Mouse (Mus musculus) heart, embryonic 15.5 days (tissue): ENCODE measurements around the gene Fam118b. TPM values are rescaled to one million over a fixed set of nuclear protein-coding genes. Genes with fewer than 3 reads are reported as not detected.

ENCODE experiments used
- ATAC-seq: fragments of 200-750 bp; cut with Nextera tagmentation; replicated peaks from 2 replicates; pipeline ENCODE4 v1.8.0; 2017; ENCODE audit warnings: low read depth, moderate TSS enrichment; ENCODE audit not compliant: insufficient number of reproducible peaks, insufficient read depth, low FRiP score
- H3K27ac ChIP-seq: fragments of 300-500 bp; sonication (generic); 2 replicates; pipeline ENCODE4 v1.5.1; 2015; ENCODE audit warnings: mild to moderate bottlenecking, inconsistent platforms
- H3K27me3 ChIP-seq: fragments of 300-500 bp; sonication (generic); 2 replicates; pipeline ENCODE4 v1.6.1; 2015; ENCODE audit warnings: inconsistent platforms
- H3K36me3 ChIP-seq: fragments of 300-500 bp; sonication (generic); 2 replicates; pipeline ENCODE4 v1.6.1; 2015; ENCODE audit warnings: mild to moderate bottlenecking, inconsistent platforms
- H3K4me1 ChIP-seq: fragments of 300-500 bp; sonication (generic); replicated peaks from 2 replicates; pipeline ENCODE4 v1.6.1; 2015; ENCODE audit warnings: inconsistent platforms
- H3K4me2 ChIP-seq: fragments of 300-500 bp; sonication (generic); 2 replicates; pipeline ENCODE4 v1.6.1; 2015; ENCODE audit warnings: inconsistent platforms, mild to moderate bottlenecking, moderate library complexity
- H3K4me3 ChIP-seq: fragments of 300-500 bp; sonication (generic); 2 replicates; pipeline ENCODE4 v1.5.1; 2015; ENCODE audit warnings: mild to moderate bottlenecking, inconsistent platforms
- H3K9ac ChIP-seq: fragments of 300-500 bp; sonication (generic); 2 replicates; pipeline ENCODE4 v1.6.1; 2015; ENCODE audit warnings: mild to moderate bottlenecking, inconsistent platforms
- H3K9me3 ChIP-seq: fragments of 300-500 bp; sonication (generic); replicated peaks from 2 replicates; pipeline ENCODE4 v1.6.1; 2016; ENCODE audit warnings: inconsistent platforms
- WGBS: fragments of 180-500 bp; shearing (Covaris S2); methylation state at CpG from one replicate; pipeline ENCODE4 v1.1.7; 2015; ENCODE audit warnings: mixed read lengths; 5-methylcytosine and 5-hydroxymethylcytosine counted together
- polyA plus RNA-seq: library from polyadenylated mRNA; unstranded; fragments of >200 nt; fragmentation: Nextera tagmentation; extraction: Ambion mirVana; gene quantifications from 2 replicates; pipeline ENCODE4 v1.2.1, GENCODE M21; 2015

Fam118b gene
- polyA plus RNA-seq, 1 experiment from 2014 or later, result 23.2 TPM

GRCm38 (mm10) chr9:35289992-35290391, 22.4 kb upstream of the Fam118b start:
- H3K4me2 ChIP-seq, result no peak overlapping the region
- no peaks in the 10 kb centered on the region for H3K36me3 ChIP-seq
- H3K27me3 ChIP-seq, result no peaks in the 10 kb centered on the region
- H3K4me3 ChIP-seq, result no peak overlapping the region
- H3K27ac ChIP-seq, result no peak overlapping the region
- H3K9me3 ChIP-seq, result no peaks in the 10 kb centered on the region
- H3K4me1 ChIP-seq, result peaks cover 2% of the 10 kb centered on the region
- WGBS, result 53% methylated on average over 7 of the region's 7 CpGs
- ATAC-seq, result no peak
- H3K9ac ChIP-seq, result no peak overlapping the region

- Histone ChIP-seq H3K9ac (no peak overlapping the region), H3K4me1 (peaks cover 2% of the 10 kb centered on the region), H3K27ac (no peak overlapping the region), H3K36me3 (no peaks in the 10 kb centered on the region), H3K9me3 (no peaks in the 10 kb centered on the region), H3K4me3 (no peak overlapping the region), H3K27me3 (no peaks in the 10 kb centered on the region), H3K4me2 (no peak overlapping the region)
- WGBS, result 70% methylated on average over 3 of the region's 3 CpGs
- ATAC-seq, result no peak
Observed at GRCm38 (mm10) chr9:35286351-35286750, 18.7 kb upstream of the Fam118b start.

- no peaks in the 10 kb centered on the region for H3K9me3 ChIP-seq
- WGBS, result 73% methylated on average over 4 of the region's 4 CpGs
- no peak for ATAC-seq
Observed at GRCm38 (mm10) chr9:35284351-35284750, 16.7 kb upstream of the Fam118b start.

GRCm38 (mm10) chr9:35283415-35284069, 15.9 kb upstream of the Fam118b start:
- H3K9me3 ChIP-seq, result no peaks in the 10 kb centered on the region
- no peaks in the 10 kb centered on the region for H3K27me3 ChIP-seq
- no peak overlapping the region for H3K27ac ChIP-seq
- no peak overlapping the region for H3K4me3 ChIP-seq
- peaks cover 2% of the 10 kb centered on the region; the same call in 1 of the 2 replicates for H3K4me1 ChIP-seq
- ATAC-seq, result no peak
- 76% methylated on average over 13 of the region's 13 CpGs for WGBS
- no peak overlapping the region for H3K4me2 ChIP-seq
- no peaks in the 10 kb centered on the region for H3K36me3 ChIP-seq
- no peak overlapping the region for H3K9ac ChIP-seq

More at GRCm38 (mm10) chr9:35284351-35284750, 16.7 kb upstream of the Fam118b start:
- peaks cover 2% of the 10 kb centered on the region; the same call in 1 of the 2 replicates for H3K4me1 ChIP-seq
- H3K4me2 ChIP-seq, result no peak overlapping the region
- no peak overlapping the region for H3K27ac ChIP-seq
- no peak overlapping the region for H3K9ac ChIP-seq
- no peaks in the 10 kb centered on the region for H3K27me3 ChIP-seq
- no peaks in the 10 kb centered on the region for H3K36me3 ChIP-seq
- H3K4me3 ChIP-seq, result no peak overlapping the region

GRCm38 (mm10) chr9:35282851-35283200, 15.2 kb upstream of the Fam118b start:
- Histone ChIP-seq H3K27ac (no peak overlapping the region), H3K4me2 (no peak overlapping the region), H3K4me3 (no peak overlapping the region), H3K36me3 (0 out of 2 replicates have a peak, but pooled peaks cover 1% of the 10 kb centered on the region), H3K4me1 (peaks cover under 1% of the 10 kb centered on the region; the same call in 1 of the 2 replicates), H3K9me3 (no peaks in the 10 kb centered on the region), H3K27me3 (no peaks in the 10 kb centered on the region), H3K9ac (no peak overlapping the region)
- no peak for ATAC-seq
- WGBS, result 55% methylated on average over 5 of the region's 5 CpGs

- Histone ChIP-seq H3K4me1 (no peaks in the 10 kb centered on the region; the same call in 1 of the 2 replicates), H3K4me3 (no peak overlapping the region), H3K9me3 (no peaks in the 10 kb centered on the region), H3K9ac (no peak overlapping the region), H3K27ac (no peak overlapping the region), H3K36me3 (peaks cover 7% of the 10 kb centered on the region; the same call in 1 of the 2 replicates), H3K27me3 (no peaks in the 10 kb centered on the region), H3K4me2 (no peak overlapping the region)
- no peak for ATAC-seq
- WGBS, result 16% methylated on average over 5 of the region's 5 CpGs
Observed at GRCm38 (mm10) chr9:35282006-35282850, 14.6 kb upstream of the Fam118b start.

- Histone ChIP-seq H3K4me2 (no peak overlapping the region), H3K9me3 (no peaks in the 10 kb centered on the region), H3K27ac (no peak overlapping the region), H3K4me1 (no peaks in the 10 kb centered on the region; the same call in 1 of the 2 replicates), H3K9ac (no peak overlapping the region), H3K36me3 (peaks cover 40% of the 10 kb centered on the region), H3K27me3 (no peaks in the 10 kb centered on the region), H3K4me3 (no peak overlapping the region)
- WGBS, result 82% methylated on average over 4 of the region's 4 CpGs
- ATAC-seq, result no peak
Observed at GRCm38 (mm10) chr9:35278451-35278850, 10.8 kb upstream of the Fam118b start.

GRCm38 (mm10) chr9:35277855-35278365, 10.3 kb upstream of the Fam118b start:
- Histone ChIP-seq H3K9ac (no peak overlapping the region), H3K4me1 (no peaks in the 10 kb centered on the region; the same call in 1 of the 2 replicates), H3K9me3 (no peaks in the 10 kb centered on the region), H3K4me2 (no peak overlapping the region), H3K36me3 (peaks cover 45% of the 10 kb centered on the region), H3K27ac (no peak overlapping the region), H3K4me3 (no peak overlapping the region), H3K27me3 (no peaks in the 10 kb centered on the region)
- ATAC-seq, result no peak
- WGBS, result 81% methylated on average over 3 of the region's 3 CpGs

GRCm38 (mm10) chr9:35267976-35268715, 541 bp upstream of the Fam118b start:
- Histone ChIP-seq H3K4me3 (peak overlapping the region; percentile 95), H3K9me3 (no peaks in the 10 kb centered on the region), H3K36me3 (peaks cover 28% of the 10 kb centered on the region), H3K27me3 (no peaks in the 10 kb centered on the region), H3K4me1 (peaks cover 17% of the 10 kb centered on the region), H3K9ac (peak overlapping the region; percentile 75), H3K27ac (peak overlapping the region; percentile 69), H3K4me2 (peak overlapping the region; percentile 91)
- peak; percentile 17; the same call in 1 of the 2 replicates for ATAC-seq
- 1% methylated on average over 21 of the region's 21 CpGs for WGBS

GRCm38 (mm10) chr9:35264509-35264908, 3.1 kb downstream of the Fam118b start:
- Histone ChIP-seq H3K9ac (no peak overlapping the region), H3K4me2 (no peak overlapping the region), H3K27ac (no peak overlapping the region), H3K36me3 (peaks cover 2% of the 10 kb centered on the region; the same call in 1 of the 2 replicates), H3K27me3 (no peaks in the 10 kb centered on the region), H3K4me1 (peaks cover 12% of the 10 kb centered on the region), H3K9me3 (no peaks in the 10 kb centered on the region), H3K4me3 (no peak overlapping the region)
- no peak for ATAC-seq
- 59% methylated on average over 3 of the region's 3 CpGs for WGBS

GRCm38 (mm10) chr9:35263431-35263830, 4.2 kb downstream of the Fam118b start:
- WGBS, result 74% methylated on average over 2 of the region's 2 CpGs
- Histone ChIP-seq H3K27me3 (no peaks in the 10 kb centered on the region), H3K4me3 (no peak overlapping the region), H3K9me3 (no peaks in the 10 kb centered on the region), H3K9ac (no peak overlapping the region), H3K4me2 (no peak overlapping the region), H3K36me3 (no peaks in the 10 kb centered on the region), H3K27ac (no peak overlapping the region), H3K4me1 (peaks cover 7% of the 10 kb centered on the region)
- ATAC-seq, result no peak
